Mouse (Mus musculus): ENCODE results near the gene Efcab6. TPM values are rescaled to one million over a fixed set of nuclear protein-coding genes. Genes with fewer than 3 reads are reported as not detected.

The Efcab6 gene
- polyA plus RNA-seq, 2 experiments = 0.25 to 0.52 TPM

DNA sequence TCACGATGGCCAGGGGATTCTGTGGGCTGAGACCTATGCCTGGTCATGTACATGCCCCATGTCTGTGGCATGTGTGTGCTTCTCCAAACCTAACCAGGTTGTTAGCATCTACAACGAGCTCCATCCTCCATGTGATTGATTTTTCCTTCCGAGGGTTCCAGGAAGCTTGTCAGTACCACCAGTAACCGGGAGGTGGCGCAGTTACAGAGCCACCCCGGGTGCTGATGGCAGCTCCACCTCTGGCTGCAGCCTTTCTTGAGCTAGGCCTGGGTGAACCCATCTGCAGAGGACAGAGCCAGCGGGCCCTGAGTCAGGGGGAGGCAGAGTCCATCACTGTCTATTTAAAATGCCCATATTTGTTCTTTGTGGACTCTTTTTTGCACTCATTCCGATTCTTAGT is 208.1 kb downstream of the Efcab6 start:
- no peak overlapping the region for H3K9ac ChIP-seq (ENCODE audit: low read depth, low read length, severe bottlenecking)
- 21% methylated on average over 8 of the region's 8 CpGs for WGBS
- TF ChIP-seq POLR2A (IDR thresholded peaks at IDR 0.05; ENCODE audit: borderline replicate concordance, extremely low read depth, insufficient read depth, insufficient read length) = no peak
- H3K27ac ChIP-seq (replicated peaks; ENCODE audit: low read depth, low read length) = no peak overlapping the region
- H3K4me1 ChIP-seq (ENCODE audit: control insufficient read depth, insufficient read depth, low read length) = no peaks in the 10 kb centered on the region
- H3K27me3 ChIP-seq (ENCODE audit: control insufficient read depth, insufficient read depth, low read length) = no peaks in the 10 kb centered on the region
- H3K9me3 ChIP-seq (ENCODE audit: control insufficient read depth, low read length) = no peaks in the 10 kb centered on the region
- no peak overlapping the region for H3K4me2 ChIP-seq (replicated peaks; ENCODE audit: low read depth, low read length, severe bottlenecking)
- H3K36me3 ChIP-seq (ENCODE audit: control insufficient read depth, insufficient read depth, low read length) = no peaks in the 10 kb centered on the region
- ATAC-seq (ENCODE audit: low FRiP score, low read depth) (no peak), DNase-seq (ENCODE audit: low spot score) (peak; percentile 40)
- H3K4me3 ChIP-seq (replicated peaks; ENCODE audit: low read length) = no peak overlapping the region

DNA sequence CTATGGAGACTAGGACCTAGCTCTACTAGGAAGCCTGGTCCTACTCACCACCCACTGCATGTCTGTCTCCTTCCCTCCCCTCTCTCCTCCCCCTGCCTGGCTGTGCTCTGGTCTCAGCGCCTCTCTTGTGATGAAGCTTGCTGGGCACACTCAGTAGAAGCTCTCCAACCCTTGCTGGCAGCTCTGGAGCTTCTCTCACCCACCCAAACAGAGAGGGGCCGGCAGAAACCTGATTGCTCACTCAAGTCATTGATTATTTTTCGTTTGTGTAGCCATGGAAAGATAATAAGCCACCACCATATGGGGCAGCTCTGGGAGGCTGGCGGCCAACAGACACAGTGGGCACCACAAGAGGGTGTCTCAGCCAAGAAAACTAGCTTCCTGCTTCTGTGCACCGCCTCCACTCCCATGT is 211.8 kb downstream of the Efcab6 start:
- Histone ChIP-seq H3K27ac (replicated peaks; ENCODE audit: low read depth, low read length) (no peak overlapping the region), H3K36me3 (ENCODE audit: control insufficient read depth, insufficient read depth, low read length) (no peaks in the 10 kb centered on the region), H3K9ac (ENCODE audit: low read depth, low read length, severe bottlenecking) (no peak overlapping the region), H3K4me3 (replicated peaks; ENCODE audit: low read length) (no peak overlapping the region), H3K9me3 (ENCODE audit: control insufficient read depth, low read length) (no peaks in the 10 kb centered on the region), H3K4me2 (replicated peaks; ENCODE audit: low read depth, low read length, severe bottlenecking) (no peak overlapping the region), H3K27me3 (ENCODE audit: control insufficient read depth, insufficient read depth, low read length) (no peaks in the 10 kb centered on the region), H3K4me1 (ENCODE audit: control insufficient read depth, insufficient read depth, low read length) (no peaks in the 10 kb centered on the region)
- no peak for DNase-seq (ENCODE audit: low spot score)
- ATAC-seq (ENCODE audit: low FRiP score, low read depth) = no peak
- 77% methylated on average over 5 of the region's 5 CpGs for WGBS
- TF ChIP-seq POLR2A (IDR thresholded peaks at IDR 0.05; ENCODE audit: borderline replicate concordance, extremely low read depth, insufficient read depth, insufficient read length) = no peak

DNA sequence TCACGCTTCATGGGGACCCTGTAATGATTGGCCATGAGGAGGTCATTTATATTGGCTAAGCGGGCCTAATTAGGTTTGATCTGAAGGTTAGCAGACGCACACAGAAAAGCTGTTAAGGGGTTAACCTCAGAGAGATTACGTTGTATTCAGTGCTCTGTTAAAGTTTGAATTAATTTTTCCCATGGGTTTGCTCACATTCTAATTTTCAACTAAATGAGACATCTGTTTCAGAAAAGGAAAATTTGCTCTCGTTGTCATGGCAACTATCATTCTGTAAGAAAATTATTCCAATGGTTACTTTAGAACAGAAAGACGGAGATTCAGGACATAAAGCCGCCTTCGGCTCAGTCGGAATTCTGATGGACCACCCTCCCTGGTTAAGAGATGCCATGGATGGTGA is 217.0 kb downstream of the Efcab6 start:
- no peak for ATAC-seq (ENCODE audit: low FRiP score, low read depth)
- no peaks in the 10 kb centered on the region for H3K9me3 ChIP-seq (ENCODE audit: control insufficient read depth, low read length)

DNA sequence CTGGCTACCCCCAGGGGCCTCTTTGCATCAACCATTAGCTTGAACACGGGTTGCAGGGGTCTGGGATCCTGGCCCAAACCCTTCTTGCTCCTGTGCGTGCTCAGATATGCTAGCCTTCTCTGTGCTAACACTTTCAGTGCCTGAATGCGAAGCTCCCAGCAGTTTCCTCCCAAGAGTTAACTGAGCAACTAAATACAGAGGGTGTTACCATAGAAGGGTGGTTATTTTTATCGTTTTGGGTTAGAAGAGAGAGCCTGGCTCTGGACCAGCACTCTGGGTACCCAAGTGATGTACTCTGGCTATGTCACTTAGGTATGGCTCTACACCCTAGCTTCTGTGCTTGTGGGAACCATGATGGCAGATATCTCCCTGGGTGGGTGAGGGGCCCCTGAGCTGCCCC is 217.7 kb downstream of the Efcab6 start:
- H3K9me3 ChIP-seq (ENCODE audit: control insufficient read depth, low read length) = no peaks in the 10 kb centered on the region
- H3K36me3 ChIP-seq (ENCODE audit: control insufficient read depth, insufficient read depth, low read length) = no peaks in the 10 kb centered on the region
- H3K4me3 ChIP-seq (replicated peaks; ENCODE audit: low read length) = no peak overlapping the region
- no peak overlapping the region for H3K27ac ChIP-seq (replicated peaks; ENCODE audit: low read depth, low read length)
- no peak overlapping the region for H3K4me2 ChIP-seq (replicated peaks; ENCODE audit: low read depth, low read length, severe bottlenecking)
- DNase-seq (ENCODE audit: low spot score) (no peak), ATAC-seq (ENCODE audit: low FRiP score, low read depth) (no peak)
- no peaks in the 10 kb centered on the region for H3K27me3 ChIP-seq (ENCODE audit: control insufficient read depth, insufficient read depth, low read length)
- WGBS = 59% methylated on average over 4 of the region's 4 CpGs
- no peaks in the 10 kb centered on the region for H3K4me1 ChIP-seq (ENCODE audit: control insufficient read depth, insufficient read depth, low read length)
- H3K9ac ChIP-seq (ENCODE audit: low read depth, low read length, severe bottlenecking) = no peak overlapping the region
- no peak for TF ChIP-seq POLR2A (IDR thresholded peaks at IDR 0.05; ENCODE audit: borderline replicate concordance, extremely low read depth, insufficient read depth, insufficient read length)

More for the DNA sequence above, 217.0 kb downstream of the Efcab6 start:
- peak; percentile 12 for DNase-seq (ENCODE audit: low spot score)
- Histone ChIP-seq H3K27ac (replicated peaks; ENCODE audit: low read depth, low read length) (no peak overlapping the region), H3K36me3 (ENCODE audit: control insufficient read depth, insufficient read depth, low read length) (no peaks in the 10 kb centered on the region), H3K9ac (ENCODE audit: low read depth, low read length, severe bottlenecking) (no peak overlapping the region), H3K4me2 (replicated peaks; ENCODE audit: low read depth, low read length, severe bottlenecking) (no peak overlapping the region), H3K27me3 (ENCODE audit: control insufficient read depth, insufficient read depth, low read length) (no peaks in the 10 kb centered on the region), H3K4me3 (replicated peaks; ENCODE audit: low read length) (no peak overlapping the region), H3K4me1 (ENCODE audit: control insufficient read depth, insufficient read depth, low read length) (no peaks in the 10 kb centered on the region)
- WGBS = 64% methylated on average over 9 of the region's 9 CpGs
- no peak for TF ChIP-seq POLR2A (IDR thresholded peaks at IDR 0.05; ENCODE audit: borderline replicate concordance, extremely low read depth, insufficient read depth, insufficient read length)

DNA sequence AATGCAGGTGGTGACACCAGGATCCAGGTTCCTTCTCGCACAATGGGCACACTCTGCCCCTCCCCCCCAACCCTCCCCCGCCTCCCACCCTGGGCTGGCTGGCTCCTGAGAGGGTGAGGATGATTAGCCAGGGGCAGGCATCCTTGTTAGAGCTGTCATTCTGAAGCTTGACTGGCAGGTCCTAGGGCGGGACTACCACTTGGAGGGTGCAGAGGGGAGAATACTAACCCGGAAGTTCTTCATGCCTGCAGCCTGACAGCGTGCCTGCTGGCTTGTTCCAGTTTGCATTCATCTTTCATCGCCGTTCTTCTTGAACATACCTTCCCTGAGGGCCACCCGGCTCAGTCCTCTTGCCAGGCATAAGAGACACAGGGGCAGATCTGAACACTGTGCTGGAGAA is 218.6 kb downstream of the Efcab6 start:
- Histone ChIP-seq H3K36me3 (ENCODE audit: control insufficient read depth, insufficient read depth, low read length) (no peaks in the 10 kb centered on the region), H3K27me3 (ENCODE audit: control insufficient read depth, insufficient read depth, low read length) (no peaks in the 10 kb centered on the region; the same call in 1 of the 2 replicates), H3K9ac (ENCODE audit: low read depth, low read length, severe bottlenecking) (no peak overlapping the region), H3K4me2 (replicated peaks; ENCODE audit: low read depth, low read length, severe bottlenecking) (no peak overlapping the region), H3K27ac (replicated peaks; ENCODE audit: low read depth, low read length) (no peak overlapping the region), H3K4me1 (ENCODE audit: control insufficient read depth, insufficient read depth, low read length) (no peaks in the 10 kb centered on the region), H3K9me3 (ENCODE audit: control insufficient read depth, low read length) (no peaks in the 10 kb centered on the region), H3K4me3 (replicated peaks; ENCODE audit: low read length) (no peak overlapping the region)
- DNase-seq (ENCODE audit: low spot score) (no peak), ATAC-seq (ENCODE audit: low FRiP score, low read depth) (no peak)
- 35% methylated on average over 7 of the region's 8 CpGs for WGBS
- no peak for TF ChIP-seq POLR2A (IDR thresholded peaks at IDR 0.05; ENCODE audit: borderline replicate concordance, extremely low read depth, insufficient read depth, insufficient read length)

DNA sequence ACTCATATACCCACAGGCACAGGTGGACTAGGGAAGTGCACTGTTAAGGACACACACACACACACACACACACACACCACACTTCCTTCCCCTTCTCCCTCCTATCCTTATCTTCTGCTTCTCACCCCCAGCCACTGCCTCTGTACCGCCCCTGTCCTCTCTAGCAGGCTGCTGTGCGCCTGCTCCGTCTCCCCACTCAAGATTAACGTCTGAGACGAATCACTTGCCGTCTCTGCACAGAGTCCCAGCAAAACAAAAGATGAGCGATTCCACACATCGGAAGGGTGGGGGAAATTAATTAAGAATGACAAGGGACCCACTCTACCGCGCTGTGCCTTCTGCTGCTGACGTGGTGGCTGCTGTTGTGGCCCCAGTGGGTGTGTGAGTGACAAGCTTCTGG is 219.4 kb downstream of the Efcab6 start:
- ATAC-seq (ENCODE audit: low FRiP score, low read depth) (no peak), DNase-seq (ENCODE audit: low spot score) (no peak)
- Histone ChIP-seq H3K9ac (ENCODE audit: low read depth, low read length, severe bottlenecking) (no peak overlapping the region), H3K4me2 (replicated peaks; ENCODE audit: low read depth, low read length, severe bottlenecking) (no peak overlapping the region), H3K9me3 (ENCODE audit: control insufficient read depth, low read length) (no peaks in the 10 kb centered on the region), H3K4me1 (ENCODE audit: control insufficient read depth, insufficient read depth, low read length) (no peaks in the 10 kb centered on the region), H3K27ac (replicated peaks; ENCODE audit: low read depth, low read length) (no peak overlapping the region), H3K4me3 (replicated peaks; ENCODE audit: low read length) (no peak overlapping the region), H3K36me3 (ENCODE audit: control insufficient read depth, insufficient read depth, low read length) (no peaks in the 10 kb centered on the region), H3K27me3 (ENCODE audit: control insufficient read depth, insufficient read depth, low read length) (no peaks in the 10 kb centered on the region; the same call in 1 of the 2 replicates)
- WGBS = 71% methylated on average over 11 of the region's 11 CpGs
- TF ChIP-seq POLR2A (IDR thresholded peaks at IDR 0.05; ENCODE audit: borderline replicate concordance, extremely low read depth, insufficient read depth, insufficient read length) = no peak

All from limb, embryonic 14.5 days (tissue).